Mouse (Mus musculus) midbrain, embryonic 16.5 days (tissue): ENCODE measurements around the gene Pou2f1. TPM values are rescaled to one million over a fixed set of nuclear protein-coding genes. Genes with fewer than 3 reads are reported as not detected.

ENCODE experiments used
- ATAC-seq: fragments of 200-750 bp; cut with Nextera tagmentation; 2 replicates; pipeline ENCODE4 v1.8.0; 2017; ENCODE audit warnings: moderate TSS enrichment
- H3K27ac ChIP-seq: fragments of 300-500 bp; sonication (generic); 2 replicates; pipeline ENCODE4 v1.5.1; 2014; ENCODE audit warnings: mild to moderate bottlenecking, low read length, mixed read lengths
- H3K27me3 ChIP-seq: fragments of 300-500 bp; sonication (generic); 2 replicates; pipeline ENCODE4 v1.6.1; 2014; ENCODE audit warnings: low read depth, low read length, mixed read lengths; ENCODE audit not compliant: control insufficient read depth, insufficient read depth
- H3K36me3 ChIP-seq: fragments of 300-500 bp; sonication (generic); 2 replicates; pipeline ENCODE4 v1.6.1; 2014; ENCODE audit warnings: mild to moderate bottlenecking, low read length, moderate library complexity, mixed read lengths; ENCODE audit not compliant: control insufficient read depth, insufficient read depth
- H3K4me1 ChIP-seq: fragments of 300-500 bp; sonication (generic); 2 replicates; pipeline ENCODE4 v1.6.1; 2014; ENCODE audit warnings: mild to moderate bottlenecking, low read length, mixed read lengths; ENCODE audit not compliant: control insufficient read depth, insufficient read depth
- H3K4me2 ChIP-seq: fragments of 300-500 bp; sonication (generic); 2 replicates; pipeline ENCODE4 v1.6.1; 2014; ENCODE audit warnings: mild to moderate bottlenecking, low read length, mixed read lengths
- H3K4me3 ChIP-seq: fragments of 300-500 bp; sonication (generic); 2 replicates; pipeline ENCODE4 v1.5.1; 2014; ENCODE audit warnings: low read depth, mild to moderate bottlenecking, low read length, moderate library complexity, mixed read lengths
- H3K9ac ChIP-seq: fragments of 300-500 bp; sonication (generic); 2 replicates; pipeline ENCODE4 v1.6.1; 2014; ENCODE audit warnings: low read depth, low read length, mixed read lengths
- H3K9me3 ChIP-seq: fragments of 300-500 bp; sonication (generic); replicated peaks from 2 replicates; pipeline ENCODE4 v1.6.1; 2014; ENCODE audit warnings: mild to moderate bottlenecking, low read length, mixed read lengths; ENCODE audit not compliant: control insufficient read depth, poor library complexity, severe bottlenecking
- WGBS: fragments of 180-500 bp; shearing (Covaris S2); extraction: QIAGEN DNeasy Blood & Tissue Kit; methylation state at CpG from one replicate; pipeline ENCODE4 v1.1.7; 2014; 5-methylcytosine and 5-hydroxymethylcytosine counted together
- polyA plus RNA-seq: library from polyadenylated mRNA; unstranded; fragments of >200 nt; fragmentation: Nextera tagmentation; extraction: Ambion mirVana; gene quantifications from 2 replicates; pipeline ENCODE4 v1.2.1, GENCODE M21; 2015

Pou2f1 gene
- polyA plus RNA-seq, 1 experiment from 2014 or later, result 26.5 TPM

DNA sequence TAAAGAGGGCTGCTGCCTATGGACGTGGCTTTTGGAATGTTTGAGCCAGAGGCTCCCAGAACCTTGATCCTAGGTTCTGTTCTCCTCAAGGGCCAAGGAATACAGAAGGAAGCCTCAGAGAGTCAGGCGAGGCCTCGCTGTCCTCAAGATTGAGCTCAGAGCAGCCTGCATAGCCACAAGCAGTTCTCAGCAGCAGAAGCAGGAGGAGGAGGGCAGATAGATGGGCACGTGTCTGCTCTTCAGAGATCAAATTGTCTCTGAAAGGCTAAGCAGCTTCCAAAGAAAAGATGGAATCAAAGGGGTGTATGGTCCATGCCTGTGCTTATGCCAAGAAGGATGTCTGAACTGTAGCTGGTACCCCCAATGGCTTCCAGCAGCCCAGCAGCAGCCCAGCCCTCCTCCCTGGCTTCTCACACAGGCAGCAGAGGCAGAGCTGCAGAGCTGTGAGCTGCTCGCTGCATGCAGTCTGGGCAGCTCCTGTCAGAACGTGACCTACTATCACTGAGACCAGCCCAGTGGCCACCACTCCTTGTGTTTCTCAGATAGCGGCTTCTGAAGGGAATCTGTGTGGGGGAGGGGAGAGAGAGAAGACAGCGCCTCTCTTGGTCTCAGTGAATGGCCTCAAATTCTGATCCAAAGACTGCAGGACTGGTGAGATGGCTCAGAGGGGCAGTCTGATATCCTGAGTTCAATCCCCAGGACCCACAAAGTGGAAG is 184.2 kb downstream of the Pou2f1 start:
- H3K36me3 ChIP-seq, result no peaks in the 10 kb centered on the region
- H3K9ac ChIP-seq, result 0 out of 2 replicates have a peak overlapping the region, but pooled peaks have one; percentile 44
- H3K9me3 ChIP-seq, result no peaks in the 10 kb centered on the region
- peaks cover 9% of the 10 kb centered on the region for H3K27me3 ChIP-seq
- H3K27ac ChIP-seq, result peak overlapping the region; percentile 26; the same call in 1 of the 2 replicates
- peaks cover 26% of the 10 kb centered on the region for H3K4me1 ChIP-seq
- no peak overlapping the region for H3K4me2 ChIP-seq
- ATAC-seq, result peak; percentile 44; the same call in 1 of the 2 replicates
- no peak overlapping the region for H3K4me3 ChIP-seq
- 31% methylated on average over 8 of the region's 8 CpGs for WGBS

GRCm38 (mm10) chr1:165817264-165817663 is 185.2 kb downstream of the Pou2f1 start:
- H3K4me2 ChIP-seq, result no peak overlapping the region
- H3K36me3 ChIP-seq, result no peaks in the 10 kb centered on the region
- no peak for ATAC-seq
- H3K9me3 ChIP-seq, result no peaks in the 10 kb centered on the region
- H3K27ac ChIP-seq, result no peak overlapping the region
- H3K4me1 ChIP-seq, result peaks cover 26% of the 10 kb centered on the region
- peaks cover 9% of the 10 kb centered on the region for H3K27me3 ChIP-seq
- WGBS, result 38% methylated on average over 9 of the region's 9 CpGs
- H3K9ac ChIP-seq, result no peak overlapping the region
- H3K4me3 ChIP-seq, result no peak overlapping the region

DNA sequence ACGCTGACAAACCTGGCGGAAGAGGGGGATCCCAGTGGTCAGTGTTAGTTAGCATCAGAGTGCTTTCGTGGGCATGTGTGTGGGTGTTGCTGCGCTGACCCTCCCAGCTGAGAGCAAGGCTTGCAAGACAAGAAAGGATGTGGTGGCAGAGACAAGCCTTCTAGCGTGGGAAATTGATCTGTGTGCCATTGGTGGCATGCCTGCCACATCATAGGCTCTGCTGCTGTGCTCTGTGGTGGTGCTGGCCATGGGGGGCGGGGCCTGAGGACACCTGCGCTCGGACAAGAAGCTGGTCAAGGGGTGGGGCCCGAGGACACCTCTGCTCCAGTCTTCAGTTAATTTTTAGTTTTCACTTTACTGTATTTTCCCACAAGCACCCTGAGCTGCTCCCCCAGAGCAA is 186.1 kb downstream of the Pou2f1 start:
- 86% methylated on average over 9 of the region's 9 CpGs for WGBS
- Histone ChIP-seq H3K9me3 (no peaks in the 10 kb centered on the region), H3K4me2 (no peak overlapping the region), H3K4me3 (no peak overlapping the region), H3K27me3 (peaks cover 9% of the 10 kb centered on the region), H3K36me3 (no peaks in the 10 kb centered on the region), H3K27ac (no peak overlapping the region), H3K9ac (no peak overlapping the region), H3K4me1 (peaks cover 26% of the 10 kb centered on the region)
- ATAC-seq, result no peak

Other genes starting within 250 kb of the Pou2f1 start
- 32.6 and 33.9 TPM in 2 replicates for gene Creg1, start 238.9 kb downstream of the Pou2f1 start, polyA plus RNA-seq
- 1.2 and 1.3 TPM in 2 replicates for gene Cd247, start 214.0 kb downstream of the Pou2f1 start, polyA plus RNA-seq
- gene Dusp27, start 125.2 kb upstream of the Pou2f1 start, polyA plus RNA-seq, result 1.2 and 1.3 TPM in 2 replicates
- gene Gpa33, start 127.6 kb upstream of the Pou2f1 start, polyA plus RNA-seq, result 0.08 TPM in 1 of 2 replicates, not detected in the other
- 0.14 TPM in 1 of 2 replicates, not detected in the other for gene Mael, start 236.1 kb upstream of the Pou2f1 start, polyA plus RNA-seq